Mouse (Mus musculus): ENCODE data around the gene Xpnpep3. TPM values are rescaled to one million over a fixed set of nuclear protein-coding genes. Genes with fewer than 3 reads are reported as not detected.

Xpnpep3 gene
- polyA plus RNA-seq, 1 experiment from 2014 or later: 9.9 TPM

DNA sequence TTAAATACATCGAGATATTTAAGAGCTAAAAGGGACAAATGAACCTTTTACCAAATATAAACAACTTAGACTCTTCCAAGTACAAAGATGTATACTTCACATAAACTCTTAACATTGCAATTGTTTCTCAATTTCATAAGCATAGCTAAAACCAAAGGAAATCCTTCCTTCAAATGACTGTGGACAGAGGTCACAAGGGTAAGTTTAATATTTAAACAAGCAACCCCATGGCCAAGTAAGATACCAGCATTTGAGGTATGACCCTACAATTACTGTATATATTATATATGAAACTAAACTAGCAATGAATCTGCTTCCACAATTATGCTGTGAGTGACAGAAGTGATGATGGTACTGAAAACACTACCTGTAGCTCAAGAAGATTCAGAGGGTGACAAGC lies 35.7 kb upstream of the Xpnpep3 start:
- Histone ChIP-seq H3K4me2 (no peak overlapping the region), H3K4me1 (replicated peaks) (peaks cover 18% of the 10 kb centered on the region), H3K36me3 (peaks cover 47% of the 10 kb centered on the region), H3K9ac (no peak overlapping the region), H3K4me3 (no peak overlapping the region), H3K27ac (replicated peaks) (no peak overlapping the region), H3K9me3 (no peaks in the 10 kb centered on the region), H3K27me3 (no peaks in the 10 kb centered on the region)
- no peak for ATAC-seq (ENCODE audit: low FRiP score, low read depth)
- 96% methylated on average over 1 of the region's 1 CpGs for WGBS

GRCm38 (mm10) chr15:81365246-81365645 lies 34.7 kb upstream of the Xpnpep3 start:
- Histone ChIP-seq H3K27ac (replicated peaks) (no peak overlapping the region), H3K4me1 (replicated peaks) (peaks cover 9% of the 10 kb centered on the region), H3K9ac (no peak overlapping the region), H3K4me2 (no peak overlapping the region), H3K36me3 (peaks cover 54% of the 10 kb centered on the region), H3K4me3 (no peak overlapping the region), H3K27me3 (no peaks in the 10 kb centered on the region), H3K9me3 (no peaks in the 10 kb centered on the region)
- ATAC-seq (ENCODE audit: low FRiP score, low read depth): no peak
- WGBS: 92% methylated on average over 8 of the region's 8 CpGs

- H3K4me1 ChIP-seq (replicated peaks): peaks cover 3% of the 10 kb centered on the region; the same call in 1 of the 2 replicates
- no peaks in the 10 kb centered on the region for H3K27me3 ChIP-seq
- WGBS: 84% methylated on average over 4 of the region's 4 CpGs
- peaks cover 63% of the 10 kb centered on the region for H3K36me3 ChIP-seq
- no peak overlapping the region for H3K27ac ChIP-seq (replicated peaks)
- H3K9me3 ChIP-seq: no peaks in the 10 kb centered on the region
- H3K4me2 ChIP-seq: no peak overlapping the region
- ATAC-seq (ENCODE audit: low FRiP score, low read depth): no peak
- H3K9ac ChIP-seq: no peak overlapping the region
- no peak overlapping the region for H3K4me3 ChIP-seq
Observed at GRCm38 (mm10) chr15:81366241-81366640, 33.7 kb upstream of the Xpnpep3 start.

- no peak overlapping the region for H3K4me3 ChIP-seq
- no peak for ATAC-seq (ENCODE audit: low FRiP score, low read depth)
- H3K9me3 ChIP-seq: no peaks in the 10 kb centered on the region
- 92% methylated on average over 1 of the region's 1 CpGs for WGBS
- no peak overlapping the region for H3K27ac ChIP-seq (replicated peaks)
- no peak overlapping the region for H3K4me2 ChIP-seq
- peaks cover 80% of the 10 kb centered on the region for H3K36me3 ChIP-seq
- no peaks in the 10 kb centered on the region for H3K4me1 ChIP-seq (replicated peaks)
- no peak overlapping the region for H3K9ac ChIP-seq
- no peaks in the 10 kb centered on the region for H3K27me3 ChIP-seq
Observed at GRCm38 (mm10) chr15:81368601-81369000, 31.3 kb upstream of the Xpnpep3 start.

GRCm38 (mm10) chr15:81370356-81370755 lies 29.6 kb upstream of the Xpnpep3 start:
- 89% methylated on average over 1 of the region's 1 CpGs for WGBS
- Histone ChIP-seq H3K36me3 (peaks cover 76% of the 10 kb centered on the region), H3K4me3 (no peak overlapping the region), H3K9ac (no peak overlapping the region), H3K4me1 (replicated peaks) (no peaks in the 10 kb centered on the region), H3K4me2 (no peak overlapping the region), H3K9me3 (no peaks in the 10 kb centered on the region), H3K27me3 (no peaks in the 10 kb centered on the region), H3K27ac (replicated peaks) (no peak overlapping the region)
- no peak for ATAC-seq (ENCODE audit: low FRiP score, low read depth)

- WGBS: 94% methylated on average over 11 of the region's 11 CpGs
- Histone ChIP-seq H3K36me3 (peaks cover 67% of the 10 kb centered on the region), H3K9ac (no peak overlapping the region), H3K27me3 (no peaks in the 10 kb centered on the region), H3K4me1 (replicated peaks) (no peaks in the 10 kb centered on the region), H3K4me2 (no peak overlapping the region), H3K9me3 (no peaks in the 10 kb centered on the region), H3K27ac (replicated peaks) (no peak overlapping the region), H3K4me3 (no peak overlapping the region)
- no peak for ATAC-seq (ENCODE audit: low FRiP score, low read depth)
Observed at GRCm38 (mm10) chr15:81374621-81375020, 25.3 kb upstream of the Xpnpep3 start.

GRCm38 (mm10) chr15:81378845-81379244 lies 21.1 kb upstream of the Xpnpep3 start:
- no peak overlapping the region for H3K4me2 ChIP-seq
- H3K27ac ChIP-seq (replicated peaks): no peak overlapping the region
- no peaks in the 10 kb centered on the region for H3K27me3 ChIP-seq
- ATAC-seq (ENCODE audit: low FRiP score, low read depth): no peak
- no peak overlapping the region for H3K4me3 ChIP-seq
- H3K9ac ChIP-seq: no peak overlapping the region
- peaks cover 60% of the 10 kb centered on the region for H3K36me3 ChIP-seq
- 94% methylated on average over 2 of the region's 2 CpGs for WGBS
- H3K4me1 ChIP-seq (replicated peaks): no peaks in the 10 kb centered on the region
- H3K9me3 ChIP-seq: no peaks in the 10 kb centered on the region

- Histone ChIP-seq H3K9me3 (no peaks in the 10 kb centered on the region), H3K36me3 (peaks cover 83% of the 10 kb centered on the region), H3K4me1 (replicated peaks) (no peaks in the 10 kb centered on the region), H3K27ac (replicated peaks) (no peak overlapping the region), H3K4me3 (no peak overlapping the region), H3K4me2 (no peak overlapping the region), H3K27me3 (no peaks in the 10 kb centered on the region), H3K9ac (no peak overlapping the region)
- ATAC-seq (ENCODE audit: low FRiP score, low read depth): no peak
- WGBS: 97% methylated on average over 5 of the region's 5 CpGs
Observed at GRCm38 (mm10) chr15:81386327-81386726, 13.6 kb upstream of the Xpnpep3 start.

DNA sequence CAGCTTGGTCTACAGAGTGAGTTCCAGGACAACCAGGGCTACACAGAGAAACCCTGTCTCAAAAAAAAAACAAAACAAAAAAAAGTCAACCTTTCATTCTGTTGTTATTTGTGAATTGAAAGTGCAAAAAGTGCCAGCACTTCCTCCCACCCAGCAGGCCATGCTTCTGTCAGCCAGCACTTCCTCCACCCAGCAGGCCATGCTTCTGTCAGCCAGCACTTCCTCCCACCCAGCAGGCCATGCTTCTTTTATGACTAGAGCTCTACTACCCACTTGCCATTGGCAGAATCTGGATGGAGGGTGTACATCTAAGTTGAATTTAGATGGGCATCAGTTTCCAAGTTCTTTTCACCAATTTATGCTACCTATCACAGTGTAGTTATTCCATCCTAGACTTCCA lies 6.9 kb upstream of the Xpnpep3 start:
- Histone ChIP-seq H3K27me3 (no peaks in the 10 kb centered on the region), H3K4me3 (no peak overlapping the region), H3K9me3 (no peaks in the 10 kb centered on the region), H3K4me2 (no peak overlapping the region), H3K36me3 (peaks cover 39% of the 10 kb centered on the region), H3K4me1 (replicated peaks) (peaks cover 11% of the 10 kb centered on the region), H3K9ac (no peak overlapping the region), H3K27ac (replicated peaks) (no peak overlapping the region)
- no peak for ATAC-seq (ENCODE audit: low FRiP score, low read depth)

- no peak for ATAC-seq (ENCODE audit: low FRiP score, low read depth)
- WGBS: 90% methylated on average over 8 of the region's 8 CpGs
- H3K9ac ChIP-seq: no peak overlapping the region
- peaks cover 19% of the 10 kb centered on the region for H3K4me1 ChIP-seq (replicated peaks)
- no peaks in the 10 kb centered on the region for H3K9me3 ChIP-seq
- no peak overlapping the region for H3K4me3 ChIP-seq
- H3K4me2 ChIP-seq: no peak overlapping the region
- H3K27me3 ChIP-seq: no peaks in the 10 kb centered on the region
- peaks cover 27% of the 10 kb centered on the region for H3K36me3 ChIP-seq
- no peak overlapping the region for H3K27ac ChIP-seq (replicated peaks)
Observed at GRCm38 (mm10) chr15:81394211-81394915, 5.6 kb upstream of the Xpnpep3 start.

GRCm38 (mm10) chr15:81398189-81398588 lies 1.7 kb upstream of the Xpnpep3 start:
- Histone ChIP-seq H3K9ac (peak overlapping the region; percentile 94), H3K4me3 (peak overlapping the region; percentile 83), H3K27ac (replicated peaks) (no peak overlapping the region), H3K4me2 (peak overlapping the region; percentile 66), H3K36me3 (no peaks in the 10 kb centered on the region), H3K9me3 (no peaks in the 10 kb centered on the region), H3K4me1 (replicated peaks) (peaks cover 31% of the 10 kb centered on the region), H3K27me3 (no peaks in the 10 kb centered on the region)
- ATAC-seq (ENCODE audit: low FRiP score, low read depth): no peak

- ATAC-seq (ENCODE audit: low FRiP score, low read depth): no peak
- Histone ChIP-seq H3K36me3 (no peaks in the 10 kb centered on the region), H3K9me3 (no peaks in the 10 kb centered on the region), H3K4me3 (peak overlapping the region; percentile 83), H3K4me1 (replicated peaks) (peaks cover 31% of the 10 kb centered on the region), H3K27me3 (no peaks in the 10 kb centered on the region), H3K9ac (peak overlapping the region; percentile 94), H3K4me2 (peak overlapping the region; percentile 66), H3K27ac (replicated peaks) (peak overlapping the region; percentile 97)
- 0% methylated on average over 21 of the region's 21 CpGs for WGBS
Observed at GRCm38 (mm10) chr15:81399297-81399637, 671 bp upstream of the Xpnpep3 start.

GRCm38 (mm10) chr15:81405008-81405407 lies 5.1 kb downstream of the Xpnpep3 start:
- 83% methylated on average over 3 of the region's 3 CpGs for WGBS
- Histone ChIP-seq H3K4me2 (no peak overlapping the region), H3K27ac (replicated peaks) (no peak overlapping the region)

More at GRCm38 (mm10) chr15:81405008-81405407, 5.1 kb downstream of the Xpnpep3 start:
- no peaks in the 10 kb centered on the region for H3K36me3 ChIP-seq
- H3K9ac ChIP-seq: no peak overlapping the region
- H3K9me3 ChIP-seq: no peaks in the 10 kb centered on the region
- peaks cover 12% of the 10 kb centered on the region for H3K4me1 ChIP-seq (replicated peaks)
- no peak overlapping the region for H3K4me3 ChIP-seq
- no peak for ATAC-seq (ENCODE audit: low FRiP score, low read depth)
- H3K27me3 ChIP-seq: no peaks in the 10 kb centered on the region
